Mouse (Mus musculus) neural tube, embryonic 10.5 days (tissue): Measurements from ENCODE around the gene Nt5c3b.
A peak's percentile ranks its signal among the peaks of the same experiment; 100 is the strongest.

Experiments used
- DNase-seq: peaks from one replicate; pipeline ENCODE4 v3.0.0-alpha.2; 2017; ENCODE audit warnings: low spot score; ENCODE audit errors: extremely low spot score

Gene Nt5c3b

DNA sequence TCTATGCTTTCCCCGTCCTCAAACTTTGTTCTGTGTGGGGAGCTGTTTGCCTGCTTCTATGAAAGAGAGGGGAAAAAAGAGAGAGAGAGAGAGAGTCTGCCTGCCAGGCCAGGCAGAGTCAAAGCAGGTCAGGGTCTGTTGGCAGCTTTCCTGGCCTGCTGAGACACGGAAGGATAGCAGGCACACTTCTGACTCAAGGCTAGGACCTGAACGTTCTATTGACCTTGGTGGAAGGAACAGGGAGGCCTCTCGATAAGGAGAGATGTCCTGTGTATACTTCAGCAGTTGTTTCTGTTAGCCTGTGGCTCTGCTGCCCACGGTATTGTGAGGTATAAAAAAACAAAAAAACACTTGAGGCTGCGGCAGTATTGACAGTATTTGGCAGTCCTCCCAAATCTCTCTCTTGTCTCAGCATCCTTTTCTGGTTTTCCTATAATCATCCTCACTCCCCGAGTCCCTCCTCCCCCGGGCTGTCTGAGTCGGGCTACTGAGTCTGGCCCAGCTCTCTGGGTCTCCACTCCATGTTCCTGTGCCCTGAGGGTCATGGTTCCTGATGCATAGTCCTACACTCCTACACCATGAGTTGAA lies 12.9 kb downstream of the Nt5c3b start:
- no peak for DNase-seq

DNA sequence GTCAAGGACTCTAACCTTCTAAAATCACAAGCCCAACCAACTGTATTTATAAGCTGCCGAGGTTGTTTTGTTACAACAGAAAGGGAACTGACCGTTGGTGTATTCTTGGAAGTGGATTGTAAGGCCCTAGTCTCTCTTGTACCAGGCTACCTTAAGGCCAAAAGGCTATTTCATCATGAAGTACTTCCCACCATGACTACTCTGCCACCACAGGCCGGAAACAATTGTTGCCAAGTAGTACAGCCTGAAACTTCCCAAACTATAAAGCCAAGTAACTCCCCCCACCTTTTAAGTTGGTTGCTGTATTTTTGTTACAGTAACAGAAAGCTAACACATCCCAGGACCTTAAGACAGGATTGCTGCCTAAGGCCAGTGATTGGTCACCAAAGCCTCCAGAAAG lies 14.8 kb downstream of the Nt5c3b start:
- DNase-seq = no peak

DNA sequence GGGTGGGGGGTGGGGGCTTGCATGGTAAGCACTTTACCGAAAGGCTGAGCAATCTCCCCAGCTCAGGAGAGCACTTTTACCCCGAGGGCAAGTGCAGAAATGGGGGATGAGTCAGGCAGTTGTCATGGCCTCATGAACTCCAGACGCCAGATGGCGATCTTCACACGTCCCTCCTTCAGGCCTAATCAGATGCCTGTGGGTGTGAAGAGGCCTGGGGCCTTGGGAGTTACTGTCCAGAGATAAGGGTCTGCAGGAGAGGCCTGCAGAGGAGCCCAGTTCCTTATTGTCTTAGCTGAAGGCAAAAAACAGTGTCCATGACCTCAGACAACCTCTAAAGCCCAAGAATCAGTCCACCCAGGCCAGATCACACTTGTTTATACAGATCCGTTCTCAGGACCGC lies 15.8 kb downstream of the Nt5c3b start:
- peak; percentile 49 for DNase-seq

DNA sequence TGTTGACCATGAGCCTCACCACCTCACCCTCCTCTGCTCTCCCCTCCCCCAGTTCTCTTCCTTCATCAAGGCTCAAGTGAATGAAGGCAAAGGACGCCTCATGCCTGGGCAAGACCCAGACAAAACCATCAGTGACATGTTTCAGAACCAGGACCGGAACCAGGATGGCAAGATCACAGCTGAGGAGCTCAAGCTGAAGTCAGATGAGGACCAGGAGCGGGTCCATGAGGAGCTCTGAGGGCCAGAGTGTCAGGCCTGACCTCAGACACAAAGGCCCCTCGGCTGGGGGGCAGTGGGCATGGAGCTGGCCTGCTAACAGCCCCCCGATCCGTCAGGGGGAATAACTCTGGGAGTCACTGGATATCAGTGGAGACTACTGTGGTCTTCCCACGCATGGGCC lies 17.8 kb downstream of the Nt5c3b start:
- DNase-seq = no peak

DNA sequence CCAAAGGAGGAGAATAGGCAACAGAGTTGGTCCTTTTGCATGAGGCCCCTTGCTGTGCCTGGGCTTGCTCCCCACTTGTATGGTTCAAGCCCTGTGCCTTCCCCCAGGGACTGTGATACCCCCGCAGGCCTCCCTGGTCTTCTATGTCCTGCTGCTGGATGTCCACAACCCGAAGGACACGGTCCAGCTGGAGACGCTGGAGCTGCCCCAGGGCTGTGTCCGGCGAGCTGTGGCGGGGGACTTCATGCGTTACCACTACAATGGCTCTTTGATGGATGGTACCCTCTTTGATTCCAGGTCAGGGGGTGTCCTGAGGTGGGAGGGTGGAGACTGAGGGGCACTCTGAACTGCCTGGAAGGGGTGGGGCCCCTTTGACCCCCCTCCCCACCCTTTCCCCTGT lies 20.1 kb downstream of the Nt5c3b start:
- no peak for DNase-seq

DNA sequence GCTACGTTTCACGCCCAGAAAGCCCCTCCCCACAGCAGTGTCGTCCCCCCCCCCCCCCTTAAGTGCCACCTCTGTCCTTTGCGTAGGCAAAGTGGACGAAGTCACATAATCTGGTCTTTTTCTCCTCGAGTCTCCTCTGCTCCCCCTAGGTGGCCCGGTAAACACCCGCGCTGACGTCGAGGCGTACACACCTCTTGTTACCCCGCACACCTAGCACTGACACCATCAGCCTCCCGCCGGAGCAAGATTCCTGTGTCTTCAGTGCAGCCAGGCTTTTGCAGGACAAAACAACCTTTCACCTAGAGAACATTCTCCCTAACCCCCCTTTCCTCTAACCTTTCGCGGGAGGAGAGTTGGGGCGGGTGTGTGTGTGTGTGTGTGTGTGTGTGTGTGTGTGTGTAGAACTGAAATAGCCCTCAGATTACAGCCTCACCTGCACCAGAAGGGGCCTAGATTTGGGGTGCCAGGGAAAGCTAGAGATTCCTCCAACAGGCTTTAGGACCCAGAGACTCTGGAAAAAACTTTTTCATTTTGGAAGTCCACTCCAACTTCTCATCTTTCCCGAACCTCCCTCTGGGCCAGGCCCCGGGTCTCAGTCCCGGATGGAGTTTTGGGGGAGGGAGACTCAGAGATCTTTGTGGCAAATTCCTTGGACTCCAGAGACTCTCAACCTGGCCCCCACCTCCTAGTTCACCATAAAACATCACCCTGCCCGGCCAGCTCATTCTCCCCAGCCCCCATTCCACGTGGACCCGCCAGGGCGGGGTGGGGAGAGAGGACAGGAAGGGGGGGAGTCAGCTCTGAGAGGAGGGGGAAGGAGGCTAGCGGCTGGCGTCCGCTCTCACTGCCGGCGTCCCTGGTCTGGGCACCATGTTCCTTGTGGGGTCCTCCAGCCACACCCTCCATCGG lies 26.4 kb downstream of the Nt5c3b start, which contains the start of gene Fkbp10:
TSS of gene Fkbp10 (plus strand) at position 784 of the 909 bp plus-strand sequence.
- peak; percentile 74 for DNase-seq

DNA sequence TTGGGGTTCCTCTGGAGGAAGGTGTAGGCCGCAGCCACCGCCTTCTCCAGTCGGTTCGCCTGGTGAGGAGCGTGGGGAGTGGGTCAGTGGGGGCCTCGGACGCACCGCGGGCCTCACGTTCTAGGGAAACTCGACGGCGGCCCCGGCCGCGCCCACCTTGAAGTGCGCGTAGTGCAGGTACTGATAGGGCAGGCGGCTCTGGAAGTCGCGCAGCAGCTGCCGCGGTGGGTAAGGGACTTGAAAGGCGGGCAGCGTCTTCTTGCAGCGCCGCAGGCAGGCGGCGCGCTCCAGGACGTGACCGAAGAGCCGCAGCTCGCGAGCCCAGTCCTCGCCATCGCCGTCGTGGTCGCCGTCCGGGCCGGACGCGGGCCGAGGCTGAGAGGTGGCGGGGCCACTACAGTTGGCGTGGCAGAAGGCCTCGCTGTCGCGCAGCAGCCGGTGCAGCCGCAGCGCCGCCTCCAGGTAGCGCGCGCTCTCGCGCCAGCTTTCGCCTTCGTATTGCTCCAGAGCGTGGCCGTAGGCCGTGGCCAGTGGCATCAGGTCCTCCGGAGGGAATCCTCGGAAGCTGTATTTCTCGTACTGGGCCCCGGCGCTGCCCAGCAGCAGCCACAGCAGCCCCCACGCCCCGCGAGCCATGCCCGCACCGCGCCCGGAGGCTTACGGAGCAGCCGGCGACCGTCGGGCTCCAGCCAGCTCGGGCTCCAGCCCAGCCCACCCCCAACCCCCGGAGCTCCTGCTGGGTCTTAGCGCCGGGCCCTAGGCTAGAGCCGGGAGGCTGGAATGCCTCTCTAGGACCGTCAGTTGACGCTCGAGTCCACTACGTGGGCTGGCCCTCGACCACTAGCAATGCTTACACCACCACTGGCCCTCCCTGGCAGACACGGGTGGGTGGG lies 27.3 kb downstream of the Nt5c3b start, which contains the start of gene P3h4:
TSS of gene P3h4 (minus strand) at position 816 of the 893 bp plus-strand sequence.
- peak; percentile 94 for DNase-seq

DNA sequence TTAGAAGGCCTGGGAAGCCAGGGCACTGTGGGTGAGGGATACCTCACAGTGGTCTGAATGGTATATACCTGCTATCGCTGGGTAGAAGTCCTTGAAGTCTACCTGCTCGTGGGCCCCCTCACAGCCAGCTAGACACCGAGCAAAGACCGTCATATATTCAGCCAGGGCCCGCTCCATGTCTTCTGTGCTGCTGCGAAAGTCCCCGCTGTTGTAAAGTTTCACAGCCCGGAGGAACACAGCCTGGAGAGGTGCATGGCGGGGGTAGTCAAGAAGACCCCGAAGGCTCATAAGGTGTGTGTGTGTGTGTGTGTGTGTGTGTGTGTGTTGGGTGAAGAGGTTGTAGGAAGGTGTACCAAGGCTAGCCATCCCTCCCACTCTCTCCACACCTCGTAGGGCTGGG lies 28.1 kb downstream of the Nt5c3b start:
- no peak for DNase-seq

DNA sequence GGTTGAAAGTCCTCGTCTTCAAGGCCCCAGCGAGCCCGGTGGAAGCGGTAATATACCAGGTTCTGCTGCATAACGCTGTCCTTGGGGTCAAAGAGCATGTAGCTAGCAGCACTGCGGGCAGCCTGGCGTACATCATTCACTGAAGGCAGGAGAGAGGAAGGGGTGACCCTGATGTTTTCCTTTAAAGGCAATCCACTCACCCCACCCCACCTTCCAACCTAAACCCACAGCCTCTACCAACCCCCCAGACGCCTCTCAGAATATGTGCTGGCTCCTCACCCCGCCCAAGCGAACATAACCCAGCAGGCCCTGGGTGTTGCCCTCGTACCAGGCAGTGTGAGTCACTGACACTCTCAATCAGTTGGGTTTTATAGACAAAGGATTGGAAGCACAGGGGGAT lies 29.9 kb downstream of the Nt5c3b start:
- DNase-seq = no peak

DNA sequence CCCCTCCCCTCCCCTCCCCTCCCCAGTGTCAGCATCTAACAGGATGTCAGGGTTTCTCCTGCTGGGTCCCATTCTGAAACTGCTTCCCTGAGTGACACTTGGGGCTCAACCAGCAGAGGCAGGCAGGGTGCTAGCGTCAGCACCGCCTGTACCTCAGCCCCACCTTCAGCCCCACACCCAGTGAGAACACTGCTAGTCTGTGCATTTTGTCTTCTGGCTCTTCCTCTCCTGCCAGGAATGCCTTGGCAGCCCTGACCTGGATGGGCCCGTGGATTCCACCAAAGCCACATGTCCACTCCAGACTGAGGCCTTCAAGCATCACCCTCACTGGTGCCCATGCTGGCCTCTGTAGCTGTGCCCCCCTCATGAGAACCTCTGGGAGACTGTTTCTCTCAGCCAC lies 31.9 kb downstream of the Nt5c3b start:
- DNase-seq = no peak

DNA sequence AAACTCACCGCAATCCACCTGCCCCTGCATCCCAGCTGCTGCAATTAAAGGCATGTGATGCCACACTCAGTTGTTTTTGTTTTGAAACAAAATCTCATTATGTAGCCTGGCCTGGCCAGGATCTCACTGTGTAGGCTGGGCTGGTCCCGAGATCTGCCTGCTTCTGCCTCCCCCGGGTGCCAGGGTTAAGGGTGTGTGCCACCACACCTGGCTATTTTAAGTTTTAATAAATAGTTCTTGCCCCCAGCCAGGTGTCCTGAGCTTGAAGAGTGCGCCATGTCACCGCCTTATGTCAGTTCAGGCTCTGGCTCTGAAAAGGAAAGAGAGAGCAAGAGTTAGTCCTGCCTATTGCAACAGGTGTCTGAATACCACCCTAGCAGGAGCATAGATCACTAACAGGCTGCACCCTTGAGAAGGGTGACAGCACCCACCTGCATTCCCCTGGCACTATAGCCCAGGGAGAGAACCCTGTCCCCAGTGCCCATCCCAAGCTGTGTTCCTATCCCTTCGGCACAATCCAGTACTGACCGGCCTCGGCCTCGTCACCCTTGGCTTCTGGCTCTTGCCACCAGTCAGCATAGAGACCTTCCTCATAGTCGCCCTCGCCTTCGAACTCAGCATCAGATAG lies 32.7 kb downstream of the Nt5c3b start:
- DNase-seq = no peak

DNA sequence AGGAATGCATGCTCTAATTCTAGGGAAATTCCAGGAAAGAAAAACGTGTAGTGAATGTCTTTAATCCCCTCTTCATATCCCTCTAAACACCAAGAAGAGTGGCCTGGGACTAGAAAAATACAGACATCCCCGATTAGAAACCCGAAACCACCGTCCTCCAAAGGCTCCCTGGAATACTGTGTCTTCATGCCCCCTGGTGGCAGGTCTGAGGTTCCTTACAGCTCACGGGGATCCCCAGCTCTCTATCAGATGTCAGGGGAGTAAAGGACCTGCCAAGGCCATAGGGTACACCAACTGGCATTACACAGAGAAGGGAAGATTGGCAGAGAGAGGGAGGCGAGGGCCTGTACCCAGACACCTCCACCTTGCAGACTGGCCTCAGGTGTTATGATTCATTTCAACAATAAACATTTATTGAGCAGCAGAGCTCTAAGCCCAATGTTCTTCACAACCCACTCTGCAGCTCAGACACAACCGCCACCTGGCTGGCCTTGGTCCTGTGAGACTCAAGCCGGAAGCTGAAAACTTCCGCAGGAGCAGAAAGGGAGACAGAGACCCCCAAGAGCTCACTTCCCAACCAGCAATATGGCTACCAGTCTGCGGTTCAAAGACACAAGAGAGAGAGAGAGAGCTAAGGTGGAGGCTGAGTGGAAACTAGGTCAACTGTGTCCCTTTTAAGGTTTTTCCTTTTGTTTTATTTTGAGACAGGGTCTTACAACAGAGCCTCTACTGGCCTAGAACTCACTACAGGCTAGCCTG lies 33.4 kb downstream of the Nt5c3b start:
- peak; percentile 55 for DNase-seq

DNA sequence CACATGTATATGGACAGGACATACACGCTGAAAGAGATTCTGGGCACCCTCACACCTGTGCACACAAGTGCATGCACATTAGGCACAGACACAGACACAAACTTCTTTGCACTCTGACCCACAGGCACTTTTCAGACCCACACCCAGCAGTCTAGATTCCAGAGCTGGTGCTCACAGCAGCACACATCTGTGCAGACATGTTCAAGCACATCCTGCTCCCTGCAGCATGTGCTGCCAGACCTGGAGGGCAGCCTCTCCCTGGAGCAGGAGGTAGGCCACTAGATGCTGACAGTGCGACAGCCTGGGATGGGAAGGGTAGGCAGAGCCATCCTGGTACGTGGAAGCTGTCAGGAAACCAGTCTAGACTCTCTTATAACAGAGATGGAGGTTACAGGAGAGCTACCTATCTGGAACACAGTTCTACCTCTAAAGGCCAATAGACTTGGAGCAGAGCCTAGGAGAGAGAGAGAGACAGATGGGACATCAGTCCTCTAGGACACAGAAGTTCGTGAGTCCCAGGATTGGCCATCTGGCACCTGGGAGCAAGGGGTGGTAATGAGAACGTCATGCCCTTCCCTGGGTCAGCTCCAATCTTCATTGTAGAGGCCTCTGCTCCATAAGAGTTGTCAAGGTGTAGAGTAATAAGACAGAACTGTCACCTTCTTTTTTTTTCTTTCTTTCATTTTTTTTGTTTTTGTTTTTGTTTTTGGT lies 34.5 kb downstream of the Nt5c3b start:
- no peak for DNase-seq

DNA sequence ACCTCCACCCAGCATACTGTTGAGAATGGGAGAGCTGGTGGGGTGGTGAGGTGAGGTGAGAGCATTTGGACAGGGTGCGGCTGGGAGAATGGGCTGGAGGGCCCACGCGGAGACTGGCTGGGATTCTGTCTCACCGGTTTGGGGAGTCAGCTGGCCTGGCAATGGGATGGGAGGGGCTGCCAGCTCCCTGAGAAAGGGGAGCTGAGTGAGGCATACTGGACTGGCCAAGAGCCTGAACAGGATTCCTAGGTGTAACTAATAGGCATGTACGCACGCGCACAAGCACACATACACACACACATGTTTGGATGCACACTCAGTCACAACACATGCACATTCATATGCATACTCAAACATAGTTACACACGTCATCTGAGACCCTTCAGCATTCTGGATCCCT lies 35.3 kb downstream of the Nt5c3b start:
- DNase-seq = no peak

DNA sequence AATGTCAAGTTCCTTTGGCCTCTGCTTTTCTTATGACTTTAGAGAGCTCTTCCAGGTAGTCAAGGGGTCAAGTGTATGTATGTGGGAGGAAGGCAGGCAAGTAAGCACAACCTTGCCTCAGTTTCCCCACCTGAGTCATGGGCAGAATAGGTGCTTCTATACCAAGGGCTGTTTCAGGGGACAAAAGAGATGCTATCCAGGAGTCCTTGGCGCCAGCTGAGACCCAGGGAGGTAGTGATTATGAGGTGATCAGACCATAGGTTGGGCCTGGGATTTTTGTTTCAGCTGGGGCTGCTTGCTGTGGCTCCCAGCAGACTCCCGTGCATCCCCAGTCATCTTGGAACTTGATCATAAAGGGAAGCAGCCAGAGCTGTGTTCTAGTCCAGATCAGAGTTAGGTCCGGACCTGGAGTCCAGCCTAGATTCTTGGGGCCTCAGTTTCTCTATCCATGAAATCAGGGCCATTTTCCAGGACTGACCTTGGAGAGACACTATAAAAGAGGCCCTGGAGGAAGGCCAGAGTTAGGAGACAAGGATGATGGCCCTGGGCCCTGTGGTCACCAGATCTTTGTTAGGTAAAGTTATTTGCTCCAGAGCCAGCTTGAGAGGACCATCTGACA lies 37.0 kb downstream of the Nt5c3b start:
- no peak for DNase-seq

DNA sequence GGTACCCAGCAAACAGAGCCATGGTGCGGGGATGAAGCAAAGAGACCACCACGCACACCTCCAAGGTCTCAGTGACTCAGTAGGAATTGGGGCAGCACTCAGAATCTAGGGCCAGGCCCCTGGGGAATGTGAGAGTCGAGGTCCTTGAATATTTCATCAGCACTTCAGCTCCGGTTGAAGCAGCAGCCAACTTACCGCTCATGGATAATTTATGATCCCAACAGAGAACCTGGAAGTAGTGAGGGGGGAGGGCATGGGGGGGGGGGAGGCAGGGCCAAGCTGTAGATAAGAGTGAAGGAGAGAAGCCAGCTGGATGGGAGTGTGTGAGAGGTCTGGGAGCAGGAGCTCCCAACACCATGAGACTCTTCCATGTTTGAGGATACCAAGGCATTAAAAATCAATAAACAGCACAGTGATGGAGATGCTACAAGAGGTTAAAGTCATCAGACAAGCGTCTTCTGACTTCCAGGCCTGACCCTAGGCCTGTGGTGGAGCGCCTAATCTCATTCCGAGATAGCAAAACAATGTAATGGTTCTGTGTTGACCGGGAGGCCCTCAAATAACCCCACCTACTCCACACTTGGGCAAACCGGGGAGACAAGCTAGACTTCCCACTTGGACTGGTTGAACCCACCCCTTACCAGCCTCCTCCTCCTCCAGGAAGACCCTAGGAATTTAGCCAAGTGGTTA lies 38.0 kb downstream of the Nt5c3b start:
- no peak for DNase-seq

DNA sequence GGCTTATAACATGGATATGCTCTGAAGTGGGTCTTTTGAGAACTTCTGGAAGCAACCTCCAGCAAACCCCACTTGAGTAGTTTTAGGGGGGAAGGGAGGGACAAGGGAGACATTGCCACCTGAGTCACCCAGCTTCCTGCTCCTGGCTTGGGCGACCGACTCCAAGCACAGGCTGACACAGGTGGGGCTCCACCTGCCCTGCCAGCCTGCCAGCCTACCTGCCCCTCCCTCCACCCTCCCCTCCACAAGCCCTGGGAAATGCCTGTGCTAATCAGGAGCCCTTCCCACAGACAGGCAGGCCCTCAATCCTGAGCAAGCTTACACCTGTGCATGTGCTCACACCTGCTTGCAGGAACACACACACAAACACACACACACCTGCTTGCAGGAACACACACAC lies 38.9 kb downstream of the Nt5c3b start:
- no peak for DNase-seq

DNA sequence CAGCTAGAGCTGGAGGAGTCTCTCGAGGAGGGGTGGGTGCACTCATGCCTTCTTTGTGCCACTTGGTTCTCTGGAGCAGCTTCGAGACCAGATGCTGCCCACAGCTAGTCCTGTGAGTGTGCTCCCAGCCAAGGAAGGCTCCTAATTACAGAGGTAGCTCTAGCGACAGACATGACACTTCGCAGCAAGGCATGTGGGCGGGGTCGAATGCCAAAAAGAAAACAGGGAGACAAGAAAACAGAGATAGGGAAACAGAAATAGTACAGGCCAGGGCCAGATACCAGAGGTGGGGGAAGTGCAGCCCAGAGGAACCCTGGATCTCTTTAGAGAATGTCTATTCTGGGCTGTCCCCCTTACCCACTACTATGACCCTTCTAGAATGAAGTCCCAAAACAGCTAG lies 39.4 kb downstream of the Nt5c3b start:
- no peak for DNase-seq

DNA sequence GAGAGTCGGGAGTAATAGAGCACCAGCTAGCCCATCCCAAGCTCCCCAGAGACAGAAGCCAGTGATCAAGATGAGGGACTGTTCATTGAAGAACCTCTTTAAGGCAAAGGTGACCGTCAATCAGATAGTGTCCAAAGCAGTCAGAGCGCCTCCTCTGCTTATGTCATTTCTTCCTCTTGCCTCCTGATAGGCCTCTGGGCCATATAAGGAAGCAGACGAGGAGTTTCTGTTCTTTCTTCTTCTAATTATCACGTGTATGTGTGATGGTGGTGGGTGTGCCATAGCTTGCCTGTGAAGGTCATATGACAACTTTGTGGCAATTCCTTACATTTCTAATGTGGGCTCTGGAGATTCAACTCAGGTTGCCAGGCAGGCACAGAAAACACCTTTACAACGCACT lies 40.8 kb downstream of the Nt5c3b start:
- no peak for DNase-seq
